Mouse (Mus musculus): Measurements from ENCODE around the gene Rbbp6. TPM values are rescaled to one million over a fixed set of nuclear protein-coding genes. Genes with fewer than 3 reads are reported as not detected.

Gene Rbbp6
- polyA plus RNA-seq, 1 experiment from 2014 or later = 27.4 TPM

DNA sequence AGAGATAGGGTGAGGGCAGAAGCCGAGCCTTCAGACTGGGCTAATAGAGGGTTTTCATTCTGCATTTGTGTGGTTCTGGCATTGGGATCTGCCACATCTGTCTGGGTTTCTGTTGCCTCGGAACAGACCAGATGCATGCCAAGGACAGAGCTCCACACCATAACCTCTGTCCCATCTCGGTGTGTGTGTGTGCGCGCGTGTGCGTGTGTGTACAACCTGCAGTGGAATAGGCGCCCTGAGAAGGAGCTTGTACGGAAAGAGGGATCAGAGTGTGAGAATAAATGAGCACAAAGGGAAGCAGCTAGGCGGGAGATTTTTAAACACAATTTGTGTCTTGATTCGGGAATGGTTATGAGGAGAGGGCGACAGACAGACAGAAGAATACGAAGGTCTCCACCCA lies 64.8 kb downstream of the Rbbp6 start:
- Histone ChIP-seq H3K9ac (peak overlapping the region; percentile 80), H3K4me2 (peak overlapping the region; percentile 78), H3K4me1 (replicated peaks) (peaks cover 26% of the 10 kb centered on the region), H3K27me3 (no peaks in the 10 kb centered on the region), H3K9me3 (no peaks in the 10 kb centered on the region), H3K36me3 (no peaks in the 10 kb centered on the region), H3K27ac (peak overlapping the region; percentile 95), H3K4me3 (peak overlapping the region; percentile 43)
- 11% methylated on average over 13 of the region's 13 CpGs for WGBS
- peak; percentile 65 for ATAC-seq (ENCODE audit: low FRiP score)

GRCm38 (mm10) chr7:123030709-123031181 lies 65.3 kb downstream of the Rbbp6 start:
- peak overlapping the region; percentile 80 for H3K9ac ChIP-seq
- ATAC-seq (ENCODE audit: low FRiP score) = peak; percentile 86
- H3K27ac ChIP-seq = peak overlapping the region; percentile 95
- no peaks in the 10 kb centered on the region for H3K36me3 ChIP-seq
- H3K9me3 ChIP-seq = no peaks in the 10 kb centered on the region
- peaks cover 26% of the 10 kb centered on the region for H3K4me1 ChIP-seq (replicated peaks)
- H3K4me3 ChIP-seq = peak overlapping the region; percentile 43
- peak overlapping the region; percentile 78 for H3K4me2 ChIP-seq
- under 1% methylated on average over 21 of the region's 21 CpGs for WGBS
- no peaks in the 10 kb centered on the region for H3K27me3 ChIP-seq

GRCm38 (mm10) chr7:123031211-123031743 lies 65.8 kb downstream of the Rbbp6 start:
- Histone ChIP-seq H3K9ac (peak overlapping the region; percentile 80), H3K36me3 (no peaks in the 10 kb centered on the region), H3K4me3 (peak overlapping the region; percentile 43), H3K27me3 (no peaks in the 10 kb centered on the region), H3K27ac (peak overlapping the region; percentile 95), H3K4me1 (replicated peaks) (peaks cover 26% of the 10 kb centered on the region), H3K9me3 (no peaks in the 10 kb centered on the region), H3K4me2 (peak overlapping the region; percentile 78)
- WGBS = 3% methylated on average over 12 of the region's 12 CpGs
- peak; percentile 83 for ATAC-seq (ENCODE audit: low FRiP score)

GRCm38 (mm10) chr7:123035314-123035713 lies 69.8 kb downstream of the Rbbp6 start:
- Histone ChIP-seq H3K9me3 (no peaks in the 10 kb centered on the region), H3K9ac (no peak overlapping the region), H3K4me1 (replicated peaks) (peaks cover 18% of the 10 kb centered on the region), H3K36me3 (no peaks in the 10 kb centered on the region), H3K4me3 (no peak overlapping the region), H3K27ac (no peak overlapping the region), H3K27me3 (no peaks in the 10 kb centered on the region), H3K4me2 (no peak overlapping the region)
- 89% methylated on average over 8 of the region's 8 CpGs for WGBS
- no peak for ATAC-seq (ENCODE audit: low FRiP score)

DNA sequence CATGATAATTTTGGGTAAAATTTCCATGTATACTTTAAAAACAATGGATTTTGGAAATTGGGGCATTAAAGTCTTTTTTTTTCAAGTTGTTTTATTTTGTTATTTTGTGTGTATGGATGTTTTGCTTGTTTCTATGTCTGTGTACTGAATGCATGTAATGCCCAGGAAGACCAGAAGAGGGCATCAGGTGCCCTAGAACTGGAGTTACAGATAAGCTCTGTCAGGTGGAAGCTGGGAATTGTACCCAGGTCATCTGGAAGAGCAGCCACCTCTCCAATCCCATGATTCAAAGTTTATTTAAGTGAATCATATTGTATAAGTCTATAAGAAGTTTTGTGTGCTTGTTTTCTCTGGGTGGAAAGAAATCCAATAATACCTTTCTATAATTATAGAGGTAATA lies 73.8 kb downstream of the Rbbp6 start:
- no peak overlapping the region for H3K4me3 ChIP-seq
- ATAC-seq (ENCODE audit: low FRiP score) = no peak

DNA sequence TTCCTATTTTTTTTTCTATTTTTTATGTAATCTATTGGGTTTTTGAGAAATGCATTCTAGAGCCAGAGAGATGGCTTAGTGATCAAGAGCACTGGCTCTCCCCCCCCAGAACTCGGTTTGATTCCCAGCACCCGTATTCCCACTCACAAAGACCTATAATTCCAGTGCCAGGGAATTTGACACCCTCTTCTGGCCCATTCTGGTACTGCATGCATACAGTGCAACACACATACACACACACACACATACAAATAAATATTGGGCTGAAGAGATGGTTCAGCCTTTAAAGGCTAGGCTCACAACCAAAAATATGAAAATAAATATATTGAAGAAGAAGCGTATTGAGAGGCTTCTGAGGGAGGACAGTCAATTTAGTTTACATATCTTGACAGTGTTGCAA lies 79.7 kb downstream of the Rbbp6 start:
- no peak overlapping the region for H3K4me2 ChIP-seq
- no peaks in the 10 kb centered on the region for H3K36me3 ChIP-seq
- peaks cover 3% of the 10 kb centered on the region; the same call in 1 of the 2 replicates for H3K9me3 ChIP-seq
- H3K9ac ChIP-seq = no peak overlapping the region
- no peaks in the 10 kb centered on the region for H3K27me3 ChIP-seq
- H3K4me1 ChIP-seq (replicated peaks) = peaks cover 5% of the 10 kb centered on the region; the same call in 1 of the 2 replicates
- 90% methylated on average over 3 of the region's 3 CpGs for WGBS
- no peak overlapping the region for H3K27ac ChIP-seq
- no peak for ATAC-seq (ENCODE audit: low FRiP score)
- no peak overlapping the region for H3K4me3 ChIP-seq

More for the DNA sequence above, 73.8 kb downstream of the Rbbp6 start:
- Histone ChIP-seq H3K27me3 (no peaks in the 10 kb centered on the region), H3K27ac (no peak overlapping the region), H3K4me2 (no peak overlapping the region), H3K36me3 (no peaks in the 10 kb centered on the region), H3K9me3 (no peaks in the 10 kb centered on the region), H3K9ac (no peak overlapping the region), H3K4me1 (replicated peaks) (no peaks in the 10 kb centered on the region)

DNA sequence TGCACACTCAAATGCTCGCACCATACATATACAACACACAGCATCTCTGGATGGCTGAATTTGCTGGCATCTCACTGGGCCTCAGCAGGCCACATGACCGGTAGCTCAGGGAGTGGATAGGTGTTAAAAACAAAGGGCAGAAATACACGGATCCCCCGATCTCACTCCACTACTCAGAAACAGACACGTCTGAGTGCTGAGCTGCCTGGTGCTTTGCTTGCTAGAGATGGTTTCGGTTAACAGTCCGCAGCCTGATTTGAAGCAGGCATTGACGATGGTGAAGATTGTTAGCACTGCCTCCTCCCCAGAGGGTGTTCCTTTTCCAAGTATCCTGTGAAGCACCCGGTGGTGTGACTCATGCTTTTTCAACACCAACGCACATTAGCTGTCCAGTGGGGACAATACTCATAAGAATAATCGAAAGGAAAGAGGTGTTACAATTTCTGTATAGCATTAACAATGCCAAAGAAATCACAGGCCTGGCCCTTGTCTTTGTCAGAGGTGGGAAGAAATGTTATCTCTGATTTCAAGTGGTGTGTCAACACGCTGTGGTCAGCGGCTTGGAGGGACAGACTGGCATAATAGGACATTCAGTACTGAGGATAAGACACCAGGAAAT lies 81.1 kb downstream of the Rbbp6 start:
- H3K27me3 ChIP-seq = no peaks in the 10 kb centered on the region
- H3K9ac ChIP-seq = no peak overlapping the region
- no peak for ATAC-seq (ENCODE audit: low FRiP score)
- WGBS = 80% methylated on average over 13 of the region's 13 CpGs
- no peaks in the 10 kb centered on the region for H3K36me3 ChIP-seq
- 0 out of 2 replicates have a peak overlapping the region, but pooled peaks have one; percentile 23 for H3K27ac ChIP-seq
- peaks cover 5% of the 10 kb centered on the region; the same call in 1 of the 2 replicates for H3K4me1 ChIP-seq (replicated peaks)
- no peak overlapping the region for H3K4me3 ChIP-seq
- H3K9me3 ChIP-seq = peaks cover 3% of the 10 kb centered on the region; the same call in 1 of the 2 replicates
- H3K4me2 ChIP-seq = no peak overlapping the region

Other genes starting within 250 kb of the Rbbp6 start
- 59.0 and 63.2 TPM in 2 replicates for gene Tnrc6a, start 158.2 kb downstream of the Rbbp6 start, polyA plus RNA-seq (2015; fragmentation: Nextera tagmentation; extraction: Ambion mirVana)
- gene Slc5a11, start 249.1 kb downstream of the Rbbp6 start, polyA plus RNA-seq (2015; fragmentation: Nextera tagmentation; extraction: Ambion mirVana) = 0.18 and 0.70 TPM in 2 replicates